Mouse (Mus musculus): ENCODE measurements around the gene Polr2f.

Gene Polr2f

DNA sequence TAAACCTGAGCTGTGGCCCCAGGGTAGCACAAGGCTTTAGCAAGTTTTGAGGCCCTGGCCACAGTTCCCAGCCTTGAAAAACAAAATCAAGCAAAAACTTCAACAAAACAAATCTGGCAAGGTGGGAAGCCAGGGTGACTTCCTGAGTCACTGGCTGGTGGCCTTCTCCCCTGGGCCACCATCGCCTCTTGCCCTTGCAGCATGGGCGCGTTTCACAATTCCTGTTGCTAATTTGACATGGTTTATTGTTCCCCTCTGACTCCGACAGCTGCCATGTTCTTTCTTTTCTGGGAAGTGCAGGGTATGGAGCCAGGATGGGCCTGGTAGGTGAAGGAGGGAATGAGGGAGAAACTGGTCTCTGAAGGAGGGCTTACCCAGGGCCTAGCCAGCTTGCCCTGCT, 18.7 kb upstream of the Polr2f start:
- no peak for DNase-seq (ENCODE audit: extremely low spot score)

DNA sequence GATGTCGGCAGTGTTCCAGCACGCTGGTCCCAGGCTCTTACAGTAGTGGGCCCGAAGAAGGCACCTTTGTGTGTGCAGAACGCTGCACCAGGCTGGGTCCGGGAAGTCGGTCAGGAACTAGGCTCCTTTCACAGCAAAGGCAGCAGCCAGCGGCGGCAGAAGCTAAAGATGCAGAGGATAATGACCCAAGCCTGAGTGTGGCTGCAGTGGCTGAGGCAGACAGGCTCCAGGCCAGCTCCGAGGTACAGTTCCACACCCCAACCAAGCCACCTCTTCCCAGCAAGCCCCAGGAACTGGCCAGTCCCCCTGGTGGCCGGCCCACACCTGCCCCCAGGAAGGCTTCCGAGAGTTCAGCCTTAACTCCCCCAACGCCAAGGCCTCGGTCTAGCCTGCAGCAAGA, 18.3 kb upstream of the Polr2f start:
- DNase-seq (ENCODE audit: extremely low spot score), result no peak

DNA sequence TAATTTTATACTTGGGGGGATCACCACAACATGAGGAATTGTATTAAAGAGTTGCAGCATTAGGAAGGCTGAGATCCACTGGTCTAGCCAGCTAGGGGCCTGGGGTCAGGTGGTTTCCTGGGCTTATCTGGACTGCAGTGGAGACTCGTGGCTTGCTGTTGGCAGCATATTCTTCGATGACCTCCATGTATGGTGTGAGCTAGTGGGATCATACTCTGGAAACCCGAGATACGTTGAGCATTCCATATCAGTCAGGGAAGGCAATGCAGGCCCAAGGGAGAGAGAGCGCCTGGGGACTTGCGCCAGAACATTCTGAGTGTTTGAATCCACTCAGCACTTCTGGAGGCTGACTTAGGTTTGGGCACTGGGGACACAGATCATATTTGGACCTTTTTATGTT, 17.1 kb upstream of the Polr2f start:
- DNase-seq (ENCODE audit: extremely low spot score), result no peak

- DNase-seq (ENCODE audit: extremely low spot score), result no peak
Observed at GRCm38 (mm10) chr15:79124331-79124875, 16.4 kb upstream of the Polr2f start.

DNA sequence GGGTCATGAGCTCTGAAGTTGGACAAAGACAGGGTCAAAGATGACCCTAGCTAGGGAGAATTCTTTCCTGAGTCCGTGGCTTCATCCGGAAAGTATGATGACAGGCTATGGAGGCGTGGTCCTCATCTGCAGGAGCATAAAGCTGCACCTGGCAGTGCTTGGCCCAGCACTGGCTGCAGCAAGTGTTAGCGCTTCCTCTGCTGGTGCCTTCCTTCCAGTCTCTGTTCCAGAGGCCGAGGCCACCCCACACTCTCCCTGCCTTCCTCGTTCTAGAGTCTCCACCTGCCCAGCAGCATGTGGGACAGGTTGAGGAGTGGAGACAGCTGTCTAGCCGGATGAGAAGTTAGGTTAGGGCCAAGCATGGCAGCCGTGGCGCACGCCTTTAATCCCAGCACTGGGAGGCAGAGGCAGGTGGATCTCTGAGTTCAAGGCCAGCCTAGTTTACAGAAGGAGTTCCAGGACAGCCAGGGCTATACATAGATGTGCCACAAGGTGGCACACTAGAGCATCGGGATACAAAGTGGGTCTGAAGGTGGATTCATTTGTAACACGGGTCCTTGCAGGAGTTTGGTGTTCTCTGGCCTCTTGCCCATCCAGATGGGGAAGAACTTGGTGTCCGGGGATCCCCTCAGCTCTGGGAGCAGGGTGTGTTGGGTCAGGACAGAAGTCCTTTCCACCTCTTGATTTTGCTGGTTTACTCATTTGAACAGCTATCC, 14.4 kb upstream of the Polr2f start:
- peak; percentile 42 for DNase-seq (ENCODE audit: extremely low spot score)

GRCm38 (mm10) chr15:79127101-79127500, 13.7 kb upstream of the Polr2f start:
- no peak for DNase-seq (ENCODE audit: extremely low spot score)

DNA sequence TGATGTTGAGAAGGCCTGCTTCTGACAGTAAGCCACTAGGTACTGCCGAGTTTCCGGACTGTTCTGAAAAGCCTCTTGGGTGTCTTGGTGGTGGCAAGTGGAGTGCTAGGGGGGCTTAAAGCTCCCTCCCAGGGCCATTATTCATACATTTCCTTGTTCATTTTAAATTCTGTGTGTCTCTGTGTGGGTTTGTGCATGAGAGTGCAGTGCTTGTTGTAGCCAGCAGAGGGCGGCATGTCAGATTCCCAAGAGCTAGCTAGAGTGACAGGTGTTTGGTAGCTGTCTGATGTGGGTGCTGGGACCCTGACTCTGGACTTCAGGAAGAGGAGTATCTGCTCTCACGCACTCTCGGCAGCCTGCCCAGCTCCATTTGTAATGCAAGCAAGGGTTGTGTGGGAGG, 12.6 kb upstream of the Polr2f start:
- DNase-seq (ENCODE audit: extremely low spot score), result no peak

- no peak for DNase-seq (ENCODE audit: extremely low spot score)
Observed at GRCm38 (mm10) chr15:79129311-79129710, 11.5 kb upstream of the Polr2f start.

DNA sequence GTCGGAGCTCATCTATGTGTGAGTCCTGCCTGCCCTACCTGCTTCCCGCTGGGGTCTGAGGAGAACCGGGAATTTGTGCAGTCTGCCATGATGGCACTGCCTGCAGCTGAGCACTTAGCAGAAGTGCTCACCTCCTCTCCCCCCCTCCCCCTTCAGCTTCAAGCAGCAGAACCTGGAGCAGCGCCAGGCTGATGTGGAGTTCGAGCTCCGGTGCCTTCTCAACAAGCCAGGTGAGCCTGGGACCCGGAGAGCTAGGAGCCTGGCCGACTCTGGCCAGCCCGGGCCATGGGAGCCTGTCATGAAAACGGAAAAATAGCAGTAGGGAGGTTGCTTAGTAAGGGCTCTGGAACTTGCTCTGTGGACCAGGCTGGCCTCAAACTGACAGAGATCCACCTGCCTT, 10.0 kb upstream of the Polr2f start:
- no peak for DNase-seq (ENCODE audit: extremely low spot score)

DNA sequence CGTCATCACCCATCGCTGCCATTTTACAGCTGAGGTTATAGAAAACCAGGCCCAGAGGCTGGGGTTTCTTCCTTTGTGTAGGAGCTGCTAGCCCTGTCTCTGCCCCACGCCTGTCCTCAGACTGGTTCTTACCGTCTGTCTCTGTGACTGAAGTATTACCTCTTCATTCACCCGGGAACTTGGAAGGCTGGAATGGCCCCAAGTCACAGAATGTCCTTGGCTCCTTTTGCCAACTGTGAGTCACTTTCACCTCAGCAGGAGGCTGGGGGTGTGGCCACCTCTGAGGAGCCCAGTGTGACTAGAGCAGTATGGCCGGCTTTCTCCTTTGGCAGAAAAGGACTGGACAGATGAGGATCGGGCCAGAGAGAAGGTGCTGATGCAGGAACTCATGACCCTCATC, 9.4 kb upstream of the Polr2f start:
- DNase-seq (ENCODE audit: extremely low spot score), result no peak

GRCm38 (mm10) chr15:79133191-79133661, 7.6 kb upstream of the Polr2f start:
- DNase-seq (ENCODE audit: extremely low spot score), result no peak

GRCm38 (mm10) chr15:79134496-79135270, 6.1 kb upstream of the Polr2f start:
- DNase-seq (ENCODE audit: extremely low spot score), result no peak

DNA sequence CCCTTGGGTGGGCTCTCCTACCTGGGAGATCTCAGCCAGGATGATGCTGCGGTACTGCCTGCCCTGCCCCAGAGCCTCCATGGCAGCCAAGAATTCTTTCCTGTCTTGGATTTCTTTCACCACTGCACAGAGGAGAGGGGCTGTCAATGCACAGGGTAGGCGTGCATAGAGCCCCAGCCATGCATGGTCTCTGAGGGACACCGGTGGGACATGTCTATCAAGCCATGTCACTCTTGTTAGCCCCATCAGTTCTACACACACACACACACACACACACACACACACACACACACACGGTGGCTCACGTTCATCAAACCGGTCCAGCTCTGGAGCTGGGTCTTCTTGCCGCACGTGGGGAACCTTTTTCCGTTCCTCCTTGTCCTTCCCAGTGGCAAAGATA, 5.5 kb upstream of the Polr2f start:
- DNase-seq (ENCODE audit: extremely low spot score), result no peak

GRCm38 (mm10) chr15:79135783-79136575, 4.8 kb upstream of the Polr2f start:
- DNase-seq (ENCODE audit: extremely low spot score), result no peak

DNA sequence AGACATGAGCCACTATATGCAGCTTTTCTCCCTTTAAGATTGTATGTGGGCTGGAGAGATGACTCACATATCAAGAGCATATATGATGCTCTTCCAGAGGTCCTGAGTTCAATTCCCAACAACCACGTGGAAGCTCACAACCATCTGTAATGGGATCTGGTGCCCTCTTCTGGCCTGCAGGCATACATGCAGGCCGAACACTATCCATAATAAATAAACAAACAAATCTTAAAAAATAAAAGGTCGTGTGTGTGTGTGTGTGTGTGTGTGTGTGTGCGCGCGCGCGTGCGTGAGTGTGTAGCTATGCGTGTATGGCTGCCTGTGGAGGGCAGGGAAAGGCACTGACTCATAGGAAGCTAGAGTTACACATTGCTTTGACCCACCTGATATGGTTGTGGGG, 1.2 kb upstream of the Polr2f start:
- DNase-seq (ENCODE audit: extremely low spot score), result no peak

GRCm38 (mm10) chr15:79141566-79141917, 733 bp downstream of the Polr2f start:
- DNase-seq (ENCODE audit: extremely low spot score), result no peak

DNA sequence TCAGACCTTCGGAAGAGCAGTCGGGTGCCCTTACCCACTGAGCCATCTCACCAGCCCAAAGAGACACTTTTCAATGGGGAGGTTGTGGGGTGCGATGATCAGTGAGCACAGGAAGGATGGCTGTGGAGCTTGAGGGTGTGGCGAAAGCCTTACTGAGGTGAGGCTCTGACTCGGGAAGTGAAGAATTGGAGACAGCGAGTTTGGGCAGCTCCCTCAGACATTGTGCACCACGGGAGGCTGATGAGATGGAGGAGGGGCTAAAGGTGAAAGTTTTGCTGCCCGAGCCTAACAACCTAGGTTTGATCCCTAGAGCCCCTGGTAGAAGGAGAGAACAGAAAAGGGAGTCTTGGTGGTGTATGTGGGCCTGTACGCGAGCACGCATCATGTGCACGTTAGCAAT, 2.5 kb downstream of the Polr2f start:
- no peak for DNase-seq (ENCODE audit: extremely low spot score)

DNA sequence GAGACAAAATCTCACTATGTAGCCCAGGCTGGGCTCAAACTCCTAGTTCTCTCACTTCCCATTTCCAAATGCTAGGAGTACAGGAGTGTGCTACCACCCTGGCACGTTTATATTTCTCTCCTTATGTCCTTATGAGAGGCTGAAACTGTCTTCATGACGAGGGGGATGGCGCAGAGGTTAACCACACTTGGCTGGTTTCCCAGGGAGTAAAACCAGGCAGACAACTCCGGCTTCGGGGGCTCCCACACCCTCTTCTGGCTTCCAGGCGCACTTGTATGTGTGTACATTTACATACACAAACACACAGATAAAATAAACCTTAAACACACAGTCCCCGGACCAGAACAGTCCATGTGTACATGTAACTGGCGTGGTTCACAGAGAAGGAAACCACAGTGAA, 3.2 kb downstream of the Polr2f start:
- DNase-seq (ENCODE audit: extremely low spot score), result no peak

DNA sequence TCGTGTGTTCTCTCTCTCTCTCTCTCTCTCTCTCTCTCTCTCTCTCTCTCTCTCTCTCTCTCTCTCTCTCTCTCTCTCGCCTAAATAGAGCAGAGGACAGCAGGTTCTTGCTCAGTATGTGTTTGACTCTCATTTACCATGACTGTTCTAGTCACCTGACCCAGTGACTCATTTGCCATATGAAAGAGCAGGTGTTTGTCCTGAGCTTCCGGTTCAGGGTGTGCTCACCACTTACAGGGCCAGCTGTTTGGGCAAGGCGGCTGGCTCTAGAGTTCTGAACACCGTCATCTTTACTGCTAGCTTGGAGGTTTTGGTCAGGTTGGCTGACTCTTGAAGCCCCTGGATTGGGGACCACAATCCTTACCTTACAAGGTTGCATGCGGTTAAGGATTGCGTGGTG, 4.7 kb downstream of the Polr2f start:
- no peak for DNase-seq (ENCODE audit: extremely low spot score)

DNA sequence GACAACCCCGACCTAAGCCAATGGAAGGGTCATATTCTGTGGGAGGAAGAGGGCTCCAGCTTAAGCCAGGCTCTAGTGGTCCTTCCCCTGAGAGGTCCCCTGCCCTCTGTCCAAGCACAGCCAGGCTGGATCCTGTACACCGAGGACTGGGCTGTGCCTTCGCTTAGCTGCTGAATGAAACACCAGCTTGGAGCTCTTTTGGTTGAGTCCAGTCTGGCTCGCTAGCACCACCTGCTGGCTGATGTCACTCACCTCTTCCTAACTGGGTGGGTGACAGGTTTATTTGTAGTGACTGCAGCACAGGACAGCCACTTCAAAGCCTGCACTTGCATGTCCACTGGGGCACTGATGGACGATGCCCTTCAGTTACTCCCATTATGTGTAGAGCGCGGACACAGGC, 7.7 kb downstream of the Polr2f start:
- peak; percentile 86 for DNase-seq (ENCODE audit: extremely low spot score)

- no peak for DNase-seq (ENCODE audit: extremely low spot score)
Observed at GRCm38 (mm10) chr15:79151881-79152280, 11.1 kb downstream of the Polr2f start.

DNA sequence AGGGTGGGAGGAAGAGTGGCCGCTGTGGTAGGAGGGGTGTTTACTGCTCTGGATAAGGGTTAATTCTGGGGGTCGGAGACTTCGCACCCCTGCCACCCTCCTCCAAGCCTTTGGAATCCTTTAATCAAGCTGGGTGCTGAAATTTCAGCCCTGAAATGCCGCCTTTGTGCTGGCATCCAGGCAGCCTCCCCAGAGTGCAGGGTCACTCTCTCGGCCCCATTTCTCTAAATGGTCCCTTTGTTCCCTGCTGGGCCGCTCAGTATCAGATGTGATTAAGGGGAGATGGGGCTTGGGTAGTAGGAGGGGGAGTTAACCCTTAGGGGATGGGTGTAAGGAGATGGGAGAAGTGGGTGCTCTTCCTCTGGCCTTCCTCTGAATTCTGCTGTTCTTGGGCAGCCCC, 11.9 kb downstream of the Polr2f start:
- DNase-seq (ENCODE audit: extremely low spot score), result no peak
